Mouse (Mus musculus) layer of hippocampus, adult 9-10 months (tissue): ENCODE measurements at regions not wholly inside any gene's neighbourhood (a gene's known extent, or its start where the extent isn't known, plus 50 kb on each side); places are given as distances from the start of the nearest gene placed in this dataset.
A peak's percentile ranks its signal among the peaks of the same experiment; 100 is the strongest.

ENCODE experiments used
- DNase-seq: peaks from one replicate; pipeline ENCODE4 v3.0.0; 2022; ENCODE audit warnings: low spot score

DNA sequence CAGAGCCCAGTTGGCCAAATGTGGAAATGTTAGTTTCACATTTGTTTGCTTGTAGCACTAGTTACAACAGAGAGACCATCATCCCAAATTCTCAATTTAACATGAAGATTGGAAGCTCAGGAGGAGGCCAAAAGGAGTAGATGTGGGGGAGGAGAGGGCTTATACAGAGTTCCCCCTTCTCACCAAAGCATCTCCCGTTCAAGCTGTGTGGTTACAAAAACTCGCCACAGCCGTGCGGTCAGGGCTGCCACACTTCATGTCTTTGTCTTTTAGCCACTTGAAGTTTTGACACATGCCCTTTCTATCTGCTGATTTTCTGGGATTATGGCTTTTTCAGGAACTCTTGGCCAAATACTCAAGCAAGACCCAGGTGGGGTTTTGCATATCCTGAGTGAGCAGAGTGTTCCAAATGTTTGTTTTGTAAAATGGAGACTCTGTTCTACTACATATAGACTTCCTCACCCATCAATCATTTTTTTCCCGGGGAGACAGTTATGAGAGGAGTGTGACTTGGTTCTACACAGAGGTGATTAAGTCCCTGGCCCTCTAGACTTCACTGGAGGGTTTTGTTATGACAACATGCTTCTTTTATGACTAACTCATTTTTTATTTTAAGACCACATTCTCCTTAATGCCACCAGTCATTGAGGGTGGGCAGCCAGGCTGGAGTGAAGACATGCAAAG, 605.4 kb upstream of the Sall1 start:
- no peak for DNase-seq

DNA sequence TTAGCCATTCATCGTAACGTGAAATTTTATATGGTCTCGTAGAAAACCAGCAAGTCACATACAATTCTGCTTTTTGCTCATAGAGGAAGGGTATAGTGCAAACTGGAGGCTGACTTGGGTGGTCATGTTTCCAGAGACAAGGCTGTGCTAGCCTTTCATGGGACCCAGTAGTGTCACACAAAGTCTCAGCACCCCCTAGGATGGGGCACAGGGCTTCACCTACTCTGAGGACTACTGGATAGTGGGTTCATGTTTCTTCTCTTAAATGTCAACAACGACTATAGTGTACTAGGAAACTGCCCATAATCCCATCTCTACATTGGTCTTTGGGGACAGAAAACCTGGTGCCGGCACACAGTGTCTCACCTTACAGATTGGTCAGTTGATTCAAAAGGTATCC, 603.0 kb upstream of the Sall1 start:
- no peak for DNase-seq

DNA sequence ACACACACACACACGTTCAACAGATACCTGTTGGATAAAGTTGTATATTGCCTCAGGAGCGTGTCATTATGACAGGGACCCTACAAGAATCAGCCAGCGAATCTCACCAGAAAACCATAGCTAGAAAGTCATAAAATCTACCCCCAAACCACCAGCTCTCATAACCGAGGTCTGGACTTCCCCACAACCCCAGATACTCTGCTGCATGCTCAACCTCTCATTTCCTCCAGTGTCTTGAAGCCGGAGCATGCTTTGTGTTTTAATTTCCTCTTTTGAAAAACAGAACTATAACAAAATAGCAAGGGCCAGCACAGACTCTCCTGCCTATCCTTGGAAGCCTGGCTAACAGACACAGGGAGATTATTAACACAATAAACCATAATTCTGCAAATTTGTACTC, 597.4 kb upstream of the Sall1 start:
- no peak for DNase-seq

DNA sequence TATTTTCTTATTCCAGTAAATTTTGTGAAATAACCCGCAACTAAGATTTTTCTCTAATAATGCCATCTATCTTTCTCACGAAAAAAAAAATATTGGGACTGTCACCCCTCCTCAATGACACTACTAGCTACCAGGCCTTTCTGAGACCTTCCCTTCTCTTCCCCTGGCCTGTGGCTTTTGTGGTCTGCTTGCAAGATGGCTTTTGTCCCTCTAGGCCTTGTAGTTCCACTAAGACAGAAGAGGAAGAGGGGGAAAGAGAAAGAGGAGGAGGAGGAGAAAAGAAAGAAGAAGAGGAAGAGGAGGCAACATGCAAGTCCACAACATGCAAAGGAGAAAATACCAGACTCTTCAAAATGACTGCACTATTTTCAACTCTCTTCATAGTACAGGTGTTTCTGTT, 590.9 kb upstream of the Sall1 start:
- DNase-seq, result no peak

DNA sequence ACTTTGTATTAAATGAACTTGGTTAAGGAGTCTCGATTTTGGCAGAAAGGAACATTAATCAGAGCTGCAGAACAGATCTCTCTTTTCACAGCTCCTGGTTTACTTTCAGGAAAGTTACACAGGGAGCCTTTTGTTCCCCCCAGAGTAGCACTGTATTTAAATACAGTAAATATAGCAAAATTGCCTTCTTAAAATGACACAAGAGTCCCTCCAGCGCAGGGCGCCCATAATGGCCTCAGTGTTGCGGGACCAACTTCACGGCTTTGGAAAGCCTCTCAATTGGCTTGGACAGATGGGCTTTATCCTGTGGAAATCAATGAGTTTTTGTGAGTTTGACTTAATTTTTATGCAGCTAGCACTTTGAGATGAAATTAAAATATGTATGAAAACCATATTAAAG, 588.3 kb upstream of the Sall1 start:
- no peak for DNase-seq

DNA sequence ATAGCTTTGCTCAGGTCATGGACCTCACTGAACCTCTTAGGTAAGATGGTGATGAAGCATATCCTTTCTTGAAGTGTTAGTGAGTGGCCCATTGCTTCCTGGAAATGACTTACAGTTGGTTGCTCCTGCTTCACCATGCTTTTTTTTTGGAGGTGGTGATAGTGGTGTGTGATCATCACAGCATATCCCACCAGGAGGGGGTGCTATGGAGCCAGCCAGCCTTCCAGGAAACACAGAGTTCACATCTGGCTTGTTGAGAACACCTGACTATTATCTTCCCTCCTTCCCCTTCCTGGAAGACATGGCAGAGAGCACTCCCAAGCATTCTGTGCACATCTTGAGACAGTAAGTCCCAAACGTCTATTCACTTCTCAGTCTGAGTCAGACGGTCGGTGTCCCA, 586.6 kb upstream of the Sall1 start:
- DNase-seq, result no peak

DNA sequence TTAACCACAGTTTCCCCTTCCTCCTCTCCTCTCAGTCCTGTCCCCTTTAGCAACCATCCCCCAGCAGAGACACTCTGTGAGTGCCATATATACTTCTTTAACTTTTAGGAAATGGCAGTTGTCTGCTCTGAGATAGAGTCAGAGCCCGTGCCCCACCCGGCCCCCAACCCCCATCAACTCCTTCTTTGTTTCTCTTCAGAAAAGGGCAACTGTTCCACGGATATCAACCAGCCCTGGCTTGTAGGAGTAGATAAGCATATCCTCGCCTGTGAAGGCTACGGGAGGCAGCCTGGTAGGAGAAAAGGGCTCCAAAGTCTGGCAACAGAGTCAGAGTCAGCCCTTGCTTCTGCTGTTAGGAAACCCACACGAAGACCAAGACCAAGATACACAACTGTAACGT, 574.1 kb upstream of the Sall1 start:
- DNase-seq, result no peak

DNA sequence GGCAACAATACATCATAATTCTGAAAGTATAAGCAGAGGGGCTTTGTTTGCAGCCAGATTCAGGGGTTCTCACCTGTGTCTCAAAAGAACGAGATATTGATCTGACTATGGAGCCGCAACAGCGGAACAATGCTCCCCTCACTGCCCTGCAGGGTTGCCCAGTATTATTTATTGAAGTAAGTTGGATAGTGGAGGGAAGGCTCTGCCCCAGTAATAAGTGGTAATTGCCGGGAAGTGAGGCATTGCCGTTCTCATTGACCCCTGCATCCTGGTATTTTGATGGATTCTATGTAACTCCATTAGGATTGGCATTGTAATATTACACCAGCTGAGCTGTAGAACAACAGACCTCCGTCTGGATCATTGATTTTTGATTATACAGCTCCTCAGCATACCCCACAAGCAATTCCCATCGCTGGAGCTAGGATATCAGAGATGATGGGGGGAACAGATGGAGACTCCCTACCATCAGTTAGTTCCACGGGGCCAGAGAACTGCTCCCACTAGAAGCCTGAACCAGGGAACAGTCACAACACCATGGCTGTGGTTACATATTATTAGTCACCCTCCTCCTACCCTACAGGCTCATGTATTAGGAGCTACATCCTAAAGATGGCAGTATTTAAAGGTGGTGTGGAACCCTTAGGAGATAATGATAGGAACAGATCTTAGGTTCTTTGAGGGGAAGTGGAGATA, 572.0 kb upstream of the Sall1 start:
- no peak for DNase-seq

DNA sequence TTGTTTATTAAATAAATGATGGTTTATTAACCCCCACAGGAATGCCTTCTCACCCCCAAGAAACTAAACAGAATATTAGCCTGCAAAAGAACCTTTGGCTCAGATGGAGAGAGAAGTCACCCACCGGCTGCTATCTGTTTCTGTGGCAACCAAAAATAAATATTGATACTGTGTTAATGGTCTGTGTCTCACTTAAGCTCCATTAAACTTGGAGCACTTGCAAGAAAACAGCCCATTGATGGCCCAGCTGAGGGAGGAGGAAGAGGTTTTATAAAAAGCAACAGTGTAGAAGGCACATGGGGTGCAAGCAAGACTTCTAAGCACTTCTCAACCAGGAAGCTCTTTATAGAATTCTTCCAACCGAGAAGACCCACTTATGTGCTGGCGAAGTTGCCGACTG, 565.1 kb upstream of the Sall1 start:
- no peak for DNase-seq

DNA sequence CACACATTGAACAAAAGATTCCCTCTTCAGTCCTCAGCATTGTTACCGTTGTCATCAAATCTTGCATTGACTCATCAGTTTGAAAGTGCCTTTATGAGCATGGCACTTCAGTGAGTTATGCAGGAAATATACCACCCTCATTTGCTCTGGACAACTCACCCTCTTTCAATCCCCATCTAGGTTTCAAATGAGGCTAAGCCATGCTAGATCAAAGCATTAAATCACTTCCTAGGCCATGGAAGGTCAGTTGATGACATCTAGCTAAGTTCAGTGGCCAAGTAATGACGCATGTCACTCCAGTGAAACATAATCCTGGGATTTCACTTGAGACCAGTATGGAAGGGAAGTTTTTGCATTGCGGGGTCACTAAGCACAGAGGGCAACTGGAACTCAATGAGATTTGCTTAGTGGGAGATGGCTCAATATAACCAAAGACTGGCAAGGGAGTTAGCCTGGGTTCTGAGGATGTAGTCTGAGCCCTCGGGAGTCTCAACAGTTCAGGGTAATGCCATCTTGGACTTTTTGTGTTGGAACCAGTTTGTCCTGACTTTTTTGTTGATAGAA, 562.0 kb upstream of the Sall1 start:
- no peak for DNase-seq

DNA sequence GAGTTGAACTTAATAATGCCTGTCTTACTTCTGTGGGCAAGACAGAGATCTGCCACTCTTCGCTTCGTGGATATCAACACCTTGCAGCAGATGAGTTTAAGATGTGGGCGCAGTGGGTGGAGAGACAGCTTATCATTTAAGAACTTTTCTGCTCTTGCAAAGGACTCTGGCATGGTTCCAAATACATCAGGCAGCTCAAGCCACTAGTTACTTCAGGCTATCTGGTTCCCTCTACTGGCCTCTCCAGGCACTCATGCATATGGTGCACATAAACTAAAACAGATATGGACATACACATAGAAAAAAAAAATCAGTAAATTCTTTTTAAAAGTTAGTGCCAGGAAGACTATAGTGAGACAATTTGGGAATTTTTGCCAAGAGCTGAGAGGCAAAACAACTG, 560.5 kb upstream of the Sall1 start:
- no peak for DNase-seq

DNA sequence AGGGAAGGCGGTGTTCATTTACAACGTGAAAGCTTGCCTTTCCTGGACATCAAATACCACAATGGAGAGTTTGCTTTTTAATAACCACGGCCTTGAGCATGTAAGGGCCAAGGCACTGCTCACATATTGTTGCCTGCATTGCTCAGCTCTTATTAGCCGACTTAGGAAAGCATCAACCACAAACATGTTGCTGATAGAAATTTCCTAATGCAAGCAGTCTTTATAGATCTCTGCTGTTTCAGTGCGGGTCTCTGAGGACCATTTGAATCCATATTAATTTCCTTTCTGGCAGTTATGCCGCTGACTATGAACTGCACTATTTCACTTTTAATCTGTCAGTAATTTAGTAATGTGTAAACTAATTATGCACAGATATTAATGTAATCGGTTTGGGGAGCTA, 552.4 kb upstream of the Sall1 start:
- DNase-seq, result no peak

DNA sequence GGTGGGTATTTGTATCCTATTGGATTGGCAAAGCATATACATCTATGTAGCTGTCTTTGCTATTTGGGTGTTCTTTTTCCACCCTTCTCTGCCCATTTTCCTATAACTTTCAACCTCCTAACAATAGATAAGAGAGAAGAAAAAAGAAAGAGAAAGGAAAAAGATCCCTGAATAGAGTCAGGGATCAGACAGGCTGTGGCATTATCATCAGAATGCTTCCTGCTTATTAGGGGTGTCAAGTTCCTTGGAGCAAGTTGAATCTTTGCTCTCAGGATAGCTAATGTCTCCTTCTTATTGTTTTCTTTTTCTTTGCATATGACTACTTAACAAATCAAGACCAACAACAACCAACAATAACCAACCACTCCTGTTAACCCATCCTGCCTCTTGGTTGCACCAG, 539.1 kb upstream of the Sall1 start:
- DNase-seq, result no peak

DNA sequence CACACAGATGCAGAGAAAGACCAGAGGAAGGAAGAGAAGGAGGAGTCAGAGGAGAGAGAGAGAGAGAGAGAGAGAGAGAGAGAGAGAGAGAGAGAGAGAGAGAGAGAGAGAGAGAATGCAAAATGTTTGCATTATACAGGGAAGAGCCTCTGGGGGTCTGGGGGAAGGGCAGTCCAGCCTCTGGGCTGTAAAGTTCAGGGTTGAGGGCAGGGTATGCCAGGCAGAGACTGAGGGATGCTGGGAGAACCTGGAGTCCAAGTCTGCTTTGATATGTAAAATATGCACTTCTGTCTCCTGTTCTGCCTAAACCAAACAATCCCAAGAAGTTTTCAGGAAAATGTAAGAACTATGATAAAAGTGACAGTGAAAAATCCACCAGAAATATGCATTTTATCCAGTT, 538.6 kb upstream of the Sall1 start:
- no peak for DNase-seq

DNA sequence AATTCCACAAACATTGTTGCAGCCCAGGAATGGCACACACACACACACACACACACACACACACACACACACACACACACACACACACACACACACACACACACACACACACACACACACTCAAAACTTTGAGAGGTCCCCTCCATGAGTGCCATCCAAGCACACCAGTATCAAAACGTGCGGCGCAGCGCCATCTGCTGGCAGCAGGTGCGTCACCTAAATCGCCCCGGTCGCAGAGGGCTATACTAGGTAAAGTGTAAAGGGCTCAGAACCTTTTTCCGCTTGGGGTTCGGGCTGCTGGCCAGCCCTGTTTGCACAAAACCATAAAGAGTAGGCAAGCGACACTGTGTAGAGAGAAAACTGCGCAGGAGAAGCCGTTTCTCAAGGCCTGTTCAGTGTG, 527.9 kb upstream of the Sall1 start:
- DNase-seq, result peak; percentile 67

DNA sequence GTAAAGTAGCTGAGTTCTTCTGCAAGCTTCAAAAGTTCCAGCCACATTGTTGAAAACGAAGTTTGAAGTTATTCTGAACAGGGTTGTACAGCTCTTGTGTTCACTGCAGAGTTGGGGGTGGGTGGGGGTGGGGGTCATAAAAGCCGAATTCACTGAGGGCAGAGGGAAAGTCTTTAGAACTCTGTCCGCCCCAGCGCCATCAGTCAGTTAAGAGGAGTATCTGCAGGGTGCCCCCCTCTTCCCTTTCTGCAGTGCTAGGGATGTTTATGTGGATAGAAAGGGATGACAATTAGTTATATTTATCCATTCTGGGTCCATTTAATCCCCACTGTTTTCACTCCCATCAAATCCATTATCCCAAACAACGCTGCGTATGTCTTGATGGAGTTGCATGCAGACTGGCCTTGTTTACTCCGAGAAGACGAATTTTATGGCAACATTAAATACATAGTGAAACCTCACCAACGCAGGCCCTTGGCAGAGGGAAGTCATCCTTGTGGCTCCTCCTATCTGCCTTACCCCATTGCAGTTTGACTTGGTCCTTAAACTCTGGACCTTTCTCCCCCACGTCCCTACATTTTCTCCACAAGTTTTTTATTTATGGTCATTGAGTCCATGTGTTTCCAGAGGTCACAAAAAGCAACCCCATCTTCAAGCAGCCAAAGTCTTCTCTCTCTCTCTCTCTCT, 526.8 kb upstream of the Sall1 start:
- no peak for DNase-seq

DNA sequence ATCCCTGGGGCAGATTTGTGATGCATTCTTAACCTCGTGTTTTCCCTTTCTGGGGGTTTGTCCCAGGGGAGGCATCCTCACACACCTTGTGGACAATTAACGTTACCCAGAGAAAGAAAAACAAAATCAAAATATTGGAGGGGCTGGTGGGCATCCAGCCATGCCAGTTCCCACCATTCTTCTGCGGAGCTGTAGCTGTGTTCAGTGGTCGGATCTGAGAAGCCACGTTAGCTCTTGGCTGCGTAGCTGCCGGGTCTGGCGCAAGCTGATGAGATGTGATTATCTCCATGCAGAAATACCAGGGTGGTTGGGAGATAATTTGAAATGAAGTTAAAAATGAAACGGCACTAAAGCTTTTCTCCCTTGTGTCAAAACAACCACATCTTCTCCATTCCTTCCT, 525.4 kb upstream of the Sall1 start:
- DNase-seq, result no peak

DNA sequence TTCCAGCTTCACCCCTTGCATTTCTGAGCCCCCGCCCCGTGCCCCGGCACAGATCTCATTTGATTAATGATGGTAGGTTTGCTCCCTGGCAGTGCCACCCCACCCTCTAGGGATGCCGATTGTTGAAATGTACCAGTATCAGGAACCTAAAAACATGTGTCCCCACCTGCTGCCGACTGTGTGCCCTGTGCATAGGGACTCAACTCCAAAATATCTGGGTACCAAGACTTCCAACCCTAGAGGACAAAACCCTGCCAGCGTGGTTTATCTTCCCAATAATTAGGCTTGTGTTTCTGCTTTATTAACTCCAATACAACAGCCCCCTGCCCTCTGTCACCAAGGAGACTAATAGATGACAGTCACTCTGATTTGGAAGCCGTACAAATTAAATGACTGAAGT, 524.7 kb upstream of the Sall1 start:
- DNase-seq, result no peak

DNA sequence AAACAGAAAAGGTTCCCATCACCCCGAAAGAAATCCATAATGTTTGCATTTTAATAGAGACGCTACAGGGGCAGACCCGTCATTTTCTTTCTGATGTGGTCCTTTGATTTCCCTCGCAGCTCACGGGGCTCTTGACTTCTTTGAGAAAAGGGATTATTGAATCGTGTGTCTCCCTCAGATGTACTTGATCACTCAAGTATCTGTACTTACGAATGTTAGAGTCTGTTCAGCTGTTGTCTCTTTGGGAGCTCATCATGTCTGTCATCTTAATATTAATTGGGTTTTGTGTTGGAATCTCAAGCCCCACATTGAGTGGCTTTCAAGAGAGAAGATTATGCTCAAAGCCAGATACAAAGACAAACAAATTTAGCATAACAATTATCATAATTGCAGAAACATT, 523.0 kb upstream of the Sall1 start:
- DNase-seq, result no peak

DNA sequence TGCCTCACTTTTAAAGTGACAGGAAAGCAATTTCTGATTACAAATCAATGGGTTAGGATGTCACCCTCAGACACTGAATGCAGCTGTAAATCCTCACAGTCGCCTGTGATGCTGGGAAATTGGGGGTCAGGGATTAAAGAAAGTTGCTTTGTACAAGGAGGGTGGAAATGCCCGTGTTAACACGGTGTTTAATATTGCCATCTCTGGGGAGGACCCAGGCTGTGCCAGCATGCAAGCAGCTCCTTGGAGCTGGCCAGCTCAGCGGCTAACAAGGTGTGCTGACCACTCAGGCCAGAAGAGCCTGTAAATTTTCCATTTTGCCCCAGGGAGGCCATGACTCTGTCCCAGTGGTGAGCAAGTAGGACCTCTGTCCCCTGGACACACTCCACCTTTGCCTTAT, 522.5 kb upstream of the Sall1 start:
- no peak for DNase-seq

DNA sequence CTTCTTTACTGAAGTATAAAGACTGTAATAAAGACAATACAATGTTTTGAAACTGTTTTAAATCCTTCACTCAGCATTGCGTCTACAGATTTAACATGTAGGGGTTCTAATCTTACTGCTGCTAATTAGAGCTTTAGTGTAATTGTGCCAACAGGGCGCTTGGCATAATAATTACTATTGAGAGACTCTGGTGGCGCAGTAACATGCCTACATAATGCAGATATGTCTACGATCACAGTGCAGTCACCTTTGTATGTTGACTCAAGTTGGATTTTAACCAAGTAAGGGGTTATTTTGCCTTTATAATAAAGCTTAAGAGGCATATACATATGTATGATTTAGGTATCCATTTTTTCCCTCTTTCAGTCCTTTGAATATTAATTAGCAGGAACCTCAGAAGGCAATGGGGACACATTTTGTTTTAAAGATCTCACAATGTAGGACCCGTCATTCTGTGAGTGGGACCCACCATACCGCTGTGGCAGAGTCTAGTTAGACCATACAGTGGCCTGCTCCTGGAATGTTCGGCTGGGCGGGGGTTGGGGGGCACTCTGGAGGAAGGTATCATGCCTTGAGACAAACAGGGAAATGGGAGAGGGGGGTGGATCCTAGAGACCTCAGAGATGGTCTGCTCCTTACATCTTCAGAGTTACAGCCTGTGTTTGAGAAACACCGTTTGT, 521.3 kb upstream of the Sall1 start:
- no peak for DNase-seq

DNA sequence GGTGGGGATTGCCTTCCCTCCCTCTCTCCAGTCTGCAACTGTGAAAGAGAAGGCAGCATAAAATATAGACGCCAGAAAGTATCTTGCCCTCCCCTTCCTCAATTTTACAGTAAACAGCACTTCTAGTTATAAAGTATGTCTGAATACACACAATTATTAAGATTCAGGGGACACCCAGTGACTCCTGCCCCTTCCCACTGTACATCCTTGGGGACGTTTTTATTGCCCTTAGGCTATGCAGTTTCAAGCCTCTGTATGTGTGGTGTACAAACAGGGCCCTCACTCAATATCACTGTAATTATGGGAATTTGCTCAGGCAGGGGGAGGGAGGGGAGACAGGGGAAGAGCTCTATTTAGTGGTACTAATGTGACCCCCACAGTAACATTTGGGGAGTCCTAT, 519.6 kb upstream of the Sall1 start:
- DNase-seq, result no peak

DNA sequence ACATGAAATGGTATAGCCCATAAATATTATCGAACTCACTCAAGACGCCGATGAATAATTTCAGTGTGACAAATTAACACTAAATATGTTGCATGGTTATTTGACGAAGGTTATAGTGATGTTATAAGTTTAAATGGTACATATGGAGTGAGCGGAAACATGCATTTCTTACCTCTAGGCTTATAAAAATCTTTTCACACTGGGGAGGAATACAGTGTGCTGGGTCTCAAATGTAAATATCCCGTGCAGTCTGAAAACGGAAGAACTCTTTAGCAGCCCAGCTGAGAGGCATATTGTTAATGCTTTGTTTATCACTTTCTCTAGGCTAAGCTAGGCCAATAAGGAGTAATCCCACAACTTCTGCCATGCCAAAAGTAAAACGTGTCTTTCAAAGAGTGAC, 518.6 kb upstream of the Sall1 start:
- no peak for DNase-seq
